8 mouse cellular contexts compared by ENCODE assay signal in genomic region chr4:124434059-124435039, GRCm38 (mm10).
DNase-seq lines count a peak whose midpoint lies in the region; ATAC-seq lines count a peak whose summit lies in the region.

No protein-coding gene starts in this region.

- H3K9ac ChIP-seq in embryonic facial prominence, embryonic 14.5 days (ENCODE audit: low read depth, low read length) = peak overlapping the region; percentile 14; the same call in 1 of the 2 replicates
- H3K9ac ChIP-seq in midbrain, embryonic 12.5 days (replicated peaks) = no peak overlapping the region; the same call in 1 of the 2 replicates

- 12% methylated on average over 20 of the region's 25 CpGs for WGBS in embryonic facial prominence, embryonic 14.5 days
- WGBS in midbrain, embryonic 12.5 days = 4% methylated on average over 22 of the region's 25 CpGs

- no peak overlapping the region for H3K4me3 ChIP-seq in embryonic facial prominence, embryonic 14.5 days (ENCODE audit: low read depth, low read length)
- no peak overlapping the region; the same call in 1 of the 2 replicates for H3K4me3 ChIP-seq in midbrain, embryonic 12.5 days

- H3K27ac ChIP-seq in embryonic facial prominence, embryonic 14.5 days (replicated peaks; ENCODE audit: low read depth, low read length) = no peak overlapping the region
- H3K27ac ChIP-seq in midbrain, embryonic 12.5 days (replicated peaks) = peak overlapping the region; percentile 60

- no peak for ATAC-seq in embryonic facial prominence, embryonic 14.5 days (ENCODE audit: low read depth)
- peak; percentile 61 for ATAC-seq in midbrain, embryonic 12.5 days (ENCODE audit: low FRiP score, low read depth)

- H3K4me2 ChIP-seq in embryonic facial prominence, embryonic 14.5 days (ENCODE audit: low read depth, low read length) = peak overlapping the region; percentile 20; the same call in 1 of the 2 replicates
- H3K4me2 ChIP-seq in midbrain, embryonic 12.5 days (replicated peaks) = peak overlapping the region; percentile 45

- 0 out of 2 replicates have a peak, but pooled peaks cover 3% of the 10 kb centered on the region for H3K27me3 ChIP-seq in embryonic facial prominence, embryonic 14.5 days (replicated peaks; ENCODE audit: control insufficient read depth, insufficient read depth, low read length)
- peaks cover 67% of the 10 kb centered on the region for H3K27me3 ChIP-seq in midbrain, embryonic 12.5 days

- H3K4me1 ChIP-seq in embryonic facial prominence, embryonic 14.5 days (ENCODE audit: control insufficient read depth, insufficient read depth, low read length) = peaks cover 14% of the 10 kb centered on the region; the same call in 1 of the 2 replicates
- H3K4me1 ChIP-seq in midbrain, embryonic 12.5 days = peaks cover 20% of the 10 kb centered on the region

- no peaks in the 10 kb centered on the region for H3K9me3 ChIP-seq in embryonic facial prominence, embryonic 14.5 days (ENCODE audit: control insufficient read depth, low read length)
- H3K9me3 ChIP-seq in midbrain, embryonic 12.5 days = no peaks in the 10 kb centered on the region; the same call in 1 of the 2 replicates

- peak; percentile 23 to 42 for DNase-seq in heart, adult 18-20 months
- no peak for DNase-seq in heart, adult 8-10 months (ENCODE audit: low spot score)
- DNase-seq in embryonic facial prominence, embryonic 14.5 days (ENCODE audit: low spot score) = peak; percentile 65
- DNase-seq in kidney, adult 11 months = peak; percentile 8
- no peak for DNase-seq in left cerebral cortex, adult 18-20 months (ENCODE audit: low spot score in 2 of 2)
- DNase-seq in spleen, postnatal 14 days (ENCODE audit: low spot score in 2 of 2) = no peak
- DNase-seq in urinary bladder, postnatal 25 days (ENCODE audit: low spot score) = no peak

- no peaks in the 10 kb centered on the region for H3K36me3 ChIP-seq in embryonic facial prominence, embryonic 14.5 days (ENCODE audit: control insufficient read depth, insufficient read depth, low read length)
- H3K36me3 ChIP-seq in midbrain, embryonic 12.5 days = no peaks in the 10 kb centered on the region

Comparison
In these comparisons a context has a peak if more than half of its experiments do, and no peak if none do; other contexts are left out.
1. DNase-seq: peak in heart, adult 18-20 months (2 of 2), embryonic facial prominence, embryonic 14.5 days (single experiment) and kidney, adult 11 months (single experiment); none in heart, adult 8-10 months (single experiment), left cerebral cortex, adult 18-20 months (0 of 2), spleen, postnatal 14 days (0 of 2) and urinary bladder, postnatal 25 days (single experiment).